Mouse (Mus musculus) heart, postnatal 0 days (tissue): ENCODE data around the gene Ston1.

ENCODE experiments used
- CTCF ChIP-seq: IDR thresholded peaks from 2 replicates; pipeline ENCODE4 v1.5.1; 2016; ENCODE audit warnings: antibody characterized with exemption, control low read depth, low read depth
- EP300 ChIP-seq: IDR thresholded peaks from 2 replicates; pipeline ENCODE4 v1.6.1; 2016; ENCODE audit warnings: antibody characterized with exemption, low read depth

- TF ChIP-seq CTCF: no peak
- TF ChIP-seq EP300: no peak
Measured at GRCm38 (mm10) chr17:88636076-88636475, 38.6 kb downstream of the Ston1 start.
